Comparison of ENCODE assay signal across 9 mouse cellular contexts in genomic region chr3:32965528-32965927, GRCm38 (mm10).
DNase-seq lines count a peak whose midpoint lies in the region; ATAC-seq and TF ChIP-seq lines count a peak whose summit lies in the region.
"Had no signal": no experiment of that assay in that cellular context is flagged by ENCODE, and none has a peak within 500 bp of the region (broad histone marks: within the 10 kb centered on the region; RNA-seq: fewer than 3 reads in every experiment).

No protein-coding gene starts in this region.

- H3K4me2 ChIP-seq in kidney, postnatal 0 days (ENCODE audit: low read length) = no peak overlapping the region
- H3K4me2 ChIP-seq in kidney, embryonic 16.5 days (replicated peaks; ENCODE audit: low read depth, low read length) = no peak overlapping the region
- H3K4me2 ChIP-seq: embryonic facial prominence, embryonic 15.5 days had no signal

- no peaks in the 10 kb centered on the region for H3K27me3 ChIP-seq in kidney, postnatal 0 days (ENCODE audit: insufficient read depth, low read length)
- H3K27me3 ChIP-seq in kidney, embryonic 16.5 days (ENCODE audit: insufficient read depth, low read length) = no peaks in the 10 kb centered on the region
- H3K27me3 ChIP-seq in MEL (ENCODE audit: control insufficient read depth in 1 of 2, insufficient read depth in 2 of 2, low read length in 2 of 2) = no peaks in the 10 kb centered on the region
- H3K27me3 ChIP-seq: embryonic facial prominence, embryonic 15.5 days had no signal

- TF ChIP-seq EP300 in MEL (IDR thresholded peaks at IDR 0.05; ENCODE audit: low read depth in 1 of 2, low read length in 2 of 2) = no peak

- no peak overlapping the region for H3K9ac ChIP-seq in kidney, postnatal 0 days (ENCODE audit: low read depth, low read length)
- H3K9ac ChIP-seq in kidney, embryonic 16.5 days (replicated peaks; ENCODE audit: low read length) = no peak overlapping the region
- no peak overlapping the region for H3K9ac ChIP-seq in MEL (ENCODE audit: control insufficient read depth, low read depth, low read length, poor library complexity, severe bottlenecking)
- H3K9ac ChIP-seq: embryonic facial prominence, embryonic 15.5 days had no signal

- peak; percentile 35 for TF ChIP-seq RAD21 in MEL (IDR thresholded peaks at IDR 0.05; ENCODE audit: low read depth, low read length)

- peak; percentile 71 for TF ChIP-seq CTCF in kidney, postnatal 0 days (IDR thresholded peaks at IDR 0.05; ENCODE audit: low read depth)
- TF ChIP-seq CTCF in MEL (IDR thresholded peaks at IDR 0.05 in 2 of 3, conservative IDR thresholded peaks at IDR 0.05 in 1 of 3; ENCODE audit: control insufficient read depth in 1 of 3, insufficient read depth in 1 of 3, low read depth in 2 of 3, low read length in 3 of 3, poor library complexity in 1 of 3, severe bottlenecking in 1 of 3) = peak; percentile 12 to 40 (median 40); a peak in 3 of 6 replicates
- TF ChIP-seq CTCF in brain, embryonic 14.5 days (IDR thresholded peaks at IDR 0.05; ENCODE audit: borderline replicate concordance, extremely low read depth, insufficient read depth, insufficient read length) = peak; percentile 56; the same call in 1 of the 2 replicates

- no peaks in the 10 kb centered on the region for H3K4me1 ChIP-seq in kidney, postnatal 0 days (replicated peaks; ENCODE audit: insufficient read depth, low read length)
- H3K4me1 ChIP-seq in kidney, embryonic 16.5 days (ENCODE audit: insufficient read depth, low read length) = no peaks in the 10 kb centered on the region
- H3K4me1 ChIP-seq in MEL (ENCODE audit: control insufficient read depth in 1 of 2, insufficient read depth in 2 of 2, low read length in 2 of 2) = no peaks in the 10 kb centered on the region
- H3K4me1 ChIP-seq: embryonic facial prominence, embryonic 15.5 days had no signal

- no peaks in the 10 kb centered on the region for H3K9me3 ChIP-seq in kidney, postnatal 0 days (replicated peaks; ENCODE audit: low read length)
- H3K9me3 ChIP-seq in kidney, embryonic 16.5 days (ENCODE audit: low read length) = no peaks in the 10 kb centered on the region
- H3K9me3 ChIP-seq in MEL (replicated peaks; ENCODE audit: insufficient read depth, low read length) = no peaks in the 10 kb centered on the region
- H3K9me3 ChIP-seq: embryonic facial prominence, embryonic 15.5 days had no signal

- DNase-seq in kidney, postnatal 0 days (ENCODE audit: low spot score) = peak; percentile 55
- DNase-seq in MEL (ENCODE audit: low read depth, low spot score) = peak; percentile 39
- peak; percentile 69 for DNase-seq in brain, embryonic 14.5 days (ENCODE audit: low read depth)
- peak; percentile 16 for DNase-seq in lung, postnatal 10 days
- DNase-seq in yolk sac, embryonic 10.5 days (ENCODE audit: low spot score) = no peak
- no peak for DNase-seq in ovary, adult 18-20 months (ENCODE audit: low spot score)
- DNase-seq in ovary, postnatal 36 days (ENCODE audit: low spot score) = no peak

- no peaks in the 10 kb centered on the region for H3K79me2 ChIP-seq in MEL (ENCODE audit: control insufficient read depth, insufficient read depth, low read length, poor library complexity)

- no peak for TF ChIP-seq POLR2A in MEL (IDR thresholded peaks at IDR 0.05; ENCODE audit: control insufficient read depth in 1 of 2, insufficient read depth in 1 of 2, low read depth in 1 of 2, low read length in 2 of 2, poor library complexity in 1 of 2)
- no peak for TF ChIP-seq POLR2A in brain, embryonic 14.5 days (IDR thresholded peaks at IDR 0.05; ENCODE audit: borderline replicate concordance, extremely low read depth, insufficient read depth, insufficient read length, poor library complexity, severe bottlenecking)

- no peak for ATAC-seq in kidney, postnatal 0 days (replicated peaks; ENCODE audit: low FRiP score, low read depth)
- no peak for ATAC-seq in kidney, embryonic 16.5 days (ENCODE audit: low FRiP score, low TSS enrichment)

- 4% methylated on average over 2 of the region's 2 CpGs for WGBS in kidney, postnatal 0 days
- 0% methylated on average over 2 of the region's 2 CpGs for WGBS in kidney, embryonic 16.5 days

- H3K4me3 ChIP-seq in kidney, postnatal 0 days (replicated peaks; ENCODE audit: low read depth, low read length) = no peak overlapping the region
- no peak overlapping the region for H3K4me3 ChIP-seq in kidney, embryonic 16.5 days (ENCODE audit: low read length)
- H3K4me3 ChIP-seq in MEL (ENCODE audit: control insufficient read depth in 1 of 2, insufficient read depth in 1 of 2, low read depth in 2 of 2, low read length in 2 of 2) = no peak overlapping the region
- H3K4me3 ChIP-seq: embryonic facial prominence, embryonic 15.5 days had no signal

- no peak overlapping the region for H3K27ac ChIP-seq in kidney, postnatal 0 days
- no peak overlapping the region for H3K27ac ChIP-seq in kidney, embryonic 16.5 days (ENCODE audit: low read length)
- no peak overlapping the region for H3K27ac ChIP-seq in MEL (ENCODE audit: control insufficient read depth, low read depth, low read length)
- H3K27ac ChIP-seq: embryonic facial prominence, embryonic 15.5 days had no signal

- H3K36me3 ChIP-seq in kidney, postnatal 0 days (ENCODE audit: insufficient read depth, low read length) = no peaks in the 10 kb centered on the region
- H3K36me3 ChIP-seq in kidney, embryonic 16.5 days (ENCODE audit: insufficient read depth, low read length) = no peaks in the 10 kb centered on the region
- H3K36me3 ChIP-seq in MEL (ENCODE audit: control insufficient read depth in 1 of 2, insufficient read depth in 2 of 2, low read length in 2 of 2) = no peaks in the 10 kb centered on the region
- H3K36me3 ChIP-seq: embryonic facial prominence, embryonic 15.5 days had no signal

TF ChIP-seq in MEL, 35 proteins besides CTCF, POLR2A, EP300 and RAD21:
- TF ChIP-seq ZC3H11A (IDR thresholded peaks at IDR 0.05; ENCODE audit: low read depth, low read length) (0 out of 2 replicates have a peak, but pooled peaks have one; percentile 19), NELFE (IDR thresholded peaks at IDR 0.05; ENCODE audit: low read depth, low read length) (no peak), MAFK (IDR thresholded peaks at IDR 0.05; ENCODE audit: borderline replicate concordance, low read depth, low read length) (no peak), MAZ (IDR thresholded peaks at IDR 0.05; ENCODE audit: low read depth, low read length) (no peak), BHLHE40 (IDR thresholded peaks at IDR 0.05; ENCODE audit: borderline replicate concordance, low read depth, low read length) (no peak), UBTF (IDR thresholded peaks at IDR 0.05; ENCODE audit: borderline replicate concordance, insufficient read depth, low read depth, low read length) (no peak), GABPA (IDR thresholded peaks at IDR 0.05; ENCODE audit: low read depth, low read length) (no peak), SMC3 (IDR thresholded peaks at IDR 0.05; ENCODE audit: low read depth, low read length) (peak; percentile 35), JUND (IDR thresholded peaks at IDR 0.05; ENCODE audit: low read depth, low read length) (no peak), USF2 (IDR thresholded peaks at IDR 0.05; ENCODE audit: borderline replicate concordance in 1 of 2, insufficient read depth in 1 of 2, low read depth in 1 of 2, low read length in 2 of 2) (no peak), SIN3A (IDR thresholded peaks at IDR 0.05; ENCODE audit: low read length) (no peak), KAT2A (conservative IDR thresholded peaks at IDR 0.05; ENCODE audit: low read depth, low read length) (no peak)

Comparison
In these comparisons a context has a peak if more than half of its experiments do, and no peak if none do; other contexts are left out.
1. DNase-seq: peak in kidney, postnatal 0 days (single experiment), MEL (single experiment), brain, embryonic 14.5 days (single experiment) and lung, postnatal 10 days (single experiment); none in yolk sac, embryonic 10.5 days (single experiment), ovary, adult 18-20 months (single experiment) and ovary, postnatal 36 days (single experiment).
2. Peak in every context shown above with its lines, with median percentiles within 50 percentile points of each other: CTCF ChIP-seq.